Mouse (Mus musculus) ES-E14 (cell line): ENCODE measurements around the gene Cblb. TPM values are rescaled to one million over a fixed set of nuclear protein-coding genes. Genes with fewer than 3 reads are reported as not detected.

Experiments used
- DNase-seq: peaks from one replicate; pipeline ENCODE4 v3.0.0-alpha.2; 2013; ENCODE audit warnings: low read depth, low spot score
- H3K27ac ChIP-seq: 2 replicates; pipeline ENCODE4 v1.5.1; 2012; ENCODE audit warnings: low read depth, mild to moderate bottlenecking, low read length, moderate library complexity, mixed read lengths; ENCODE audit not compliant: poor library complexity, insufficient read depth, severe bottlenecking
- H3K36me3 ChIP-seq: 2 replicates; pipeline ENCODE4 v1.6.1; 2012; ENCODE audit warnings: mild to moderate bottlenecking, low read length, moderate library complexity, mixed read lengths; ENCODE audit not compliant: control insufficient read depth, poor library complexity, insufficient read depth, severe bottlenecking
- H3K4me1 ChIP-seq, 2 experiments: fragments of 150-350 bp in 1 of 2; sonication (generic) in 1 of 2; 2 replicates each; pipeline ENCODE4 v1.6.1; 2012; ENCODE audit warnings: low read length in 2 of 2, mild to moderate bottlenecking in 1 of 2, mixed read lengths in 1 of 2; ENCODE audit not compliant: control insufficient read depth in 2 of 2, insufficient read depth in 2 of 2, poor library complexity in 1 of 2
- H3K4me3 ChIP-seq, 2 experiments: fragments of 150-350 bp in 1 of 2; sonication (generic) in 1 of 2; 2 replicates each; pipeline ENCODE4 v1.5.1; 2012; ENCODE audit warnings: low read length in 2 of 2, low read depth in 1 of 2, mild to moderate bottlenecking in 1 of 2, mixed read lengths in 1 of 2; ENCODE audit not compliant: insufficient read depth in 1 of 2, poor library complexity in 1 of 2, severe bottlenecking in 1 of 2
- H3K9ac ChIP-seq: 2 replicates; pipeline ENCODE4 v1.6.1; 2012; ENCODE audit warnings: low read depth, mild to moderate bottlenecking, low read length, mixed read lengths; ENCODE audit not compliant: poor library complexity, insufficient read depth, severe bottlenecking
- H3K9me3 ChIP-seq: fragments of 150-350 bp; sonication (generic); 2 replicates; pipeline ENCODE4 v1.6.1; 2012; ENCODE audit warnings: low read depth, mild to moderate bottlenecking, low read length; ENCODE audit not compliant: control insufficient read depth, insufficient read depth
- CHD2 ChIP-seq: IDR thresholded peaks from 2 replicates; pipeline ENCODE4 v1.6.1; 2014; ENCODE audit warnings: mild to moderate bottlenecking, low read depth, low read length, inconsistent platforms
- HCFC1 ChIP-seq: IDR thresholded peaks from 2 replicates; pipeline ENCODE4 v1.6.1; 2012; ENCODE audit warnings: low read length, inconsistent platforms, borderline replicate concordance; ENCODE audit not compliant: insufficient read depth
- MAFK ChIP-seq: IDR thresholded peaks from 2 replicates; pipeline ENCODE4 v1.6.1; 2014; ENCODE audit warnings: mild to moderate bottlenecking, low read depth, low read length, inconsistent platforms; ENCODE audit not compliant: insufficient read depth
- ZC3H11A ChIP-seq: IDR thresholded peaks from 2 replicates; pipeline ENCODE4 v1.6.1; 2012; ENCODE audit warnings: low read depth, mild to moderate bottlenecking, inconsistent platforms, low read length, borderline replicate concordance
- ZNF384 ChIP-seq: IDR thresholded peaks from 2 replicates; pipeline ENCODE4 v1.6.1; 2012; ENCODE audit warnings: low read depth, low read length, inconsistent platforms
- in situ Hi-C, 2 experiments: fragments of 600-800 bp; cut with MboI; formaldehyde crosslinking; loops; one replicate each; pipeline ENCODE4 v1.15.1; 2025; ENCODE audit warnings: low sequenced_read_pairs in 2 of 2, inconsistent platforms in 1 of 2; ENCODE audit not compliant: unreplicated experiment in 2 of 2
- total RNA-seq: library from RNA; depleted of rRNA; stranded (reverse); fragments of 300-350 nt; gene quantifications from 2 replicates; pipeline ENCODE4 v1.2.3, GENCODE M21; 2012

Gene Cblb
- total RNA-seq, 1 experiment: 5.1 TPM

DNA sequence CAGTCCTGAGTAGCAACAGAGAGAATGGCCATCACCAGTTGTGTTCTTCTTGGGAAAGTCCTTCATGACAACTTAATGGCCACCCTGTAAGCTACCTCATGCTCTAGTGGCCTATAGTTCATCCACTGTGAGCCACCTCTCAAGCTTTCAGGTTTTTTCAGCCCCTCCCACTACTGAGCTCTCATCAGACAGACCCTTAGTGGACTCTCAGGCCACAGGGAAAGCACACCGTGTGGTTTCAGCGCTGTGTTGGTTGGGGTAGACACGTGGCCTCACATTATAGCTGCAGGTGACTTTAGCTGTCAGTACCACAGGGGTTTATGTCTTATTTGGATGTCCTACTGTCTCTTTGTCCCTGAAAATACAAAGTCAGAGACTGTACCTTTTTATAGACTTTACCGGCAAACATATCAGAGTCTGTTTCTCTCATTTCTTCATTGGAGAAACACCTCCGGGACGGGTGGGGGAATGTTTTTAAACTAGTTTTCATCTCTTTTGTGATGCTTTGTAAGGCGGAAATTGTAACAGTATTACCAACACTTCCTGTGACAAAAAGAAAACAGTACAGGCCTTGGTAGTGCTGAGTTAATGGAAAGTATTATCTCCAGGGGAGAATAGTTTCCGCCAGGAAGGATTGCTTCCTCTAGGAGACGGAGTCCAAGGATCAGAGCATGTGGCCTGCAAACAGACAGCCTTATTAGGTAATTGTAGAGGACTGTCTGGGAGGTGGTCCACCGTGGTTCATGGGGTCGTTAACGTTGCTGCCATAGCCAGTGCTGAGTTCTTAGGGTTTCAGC, 33.5 kb downstream of the Cblb start:
- Histone ChIP-seq H3K9me3 (no peaks in the 10 kb centered on the region), H3K4me1 (no peaks in the 10 kb centered on the region), H3K27ac (no peak overlapping the region), H3K4me3 (no peak overlapping the region), H3K36me3 (no peaks in the 10 kb centered on the region; the same call in 1 of the 2 replicates), H3K9ac (no peak overlapping the region)
- in situ Hi-C loops: no loop called here
- no peak for DNase-seq
- no peak for TF ChIP-seq ZC3H11A
- no peak for TF ChIP-seq HCFC1
- no peak for TF ChIP-seq ZNF384
- no peak for TF ChIP-seq CHD2
- no peak for TF ChIP-seq MAFK

DNA sequence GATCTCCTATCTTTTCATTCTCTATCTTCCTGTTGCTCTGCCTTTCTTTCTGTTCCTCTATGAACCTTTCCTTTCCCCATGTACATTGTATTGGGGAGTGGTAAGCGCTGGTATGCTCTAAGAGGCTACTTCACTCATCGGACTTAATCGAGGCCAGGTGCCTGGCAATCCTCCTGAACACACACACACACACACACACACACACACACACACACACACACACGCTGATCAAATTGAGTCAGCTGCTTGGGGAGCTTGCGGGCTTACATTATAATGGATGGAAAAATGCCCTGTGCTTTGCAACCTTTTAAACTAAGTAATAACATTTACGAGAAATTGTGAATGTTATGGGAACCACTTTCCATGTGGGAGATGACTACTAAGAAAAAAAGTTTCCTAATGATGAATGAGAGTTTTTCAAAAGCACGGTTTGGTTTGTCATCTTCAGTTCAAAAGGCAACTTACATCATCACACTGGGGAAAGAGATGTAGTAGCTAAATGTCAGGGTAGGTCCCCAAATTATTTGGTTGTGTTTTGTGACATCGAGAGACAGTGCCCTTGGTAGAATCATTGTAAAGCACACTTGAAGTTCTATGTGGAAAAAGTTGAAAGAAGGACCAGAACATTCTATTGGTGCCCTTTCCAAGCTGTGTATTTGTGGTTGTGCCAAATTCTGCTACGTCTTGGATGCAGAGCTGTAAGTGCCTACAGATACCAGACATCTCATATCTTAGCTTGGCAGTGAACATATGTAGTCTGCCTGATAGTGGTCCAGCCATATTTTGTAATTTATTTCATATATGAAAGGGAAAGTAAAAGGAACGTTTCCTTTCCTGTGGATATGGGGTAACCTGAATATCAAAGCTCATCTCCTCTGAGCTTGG, 36.8 kb downstream of the Cblb start:
- no peak overlapping the region for H3K4me3 ChIP-seq
- DNase-seq: no peak
- no peak overlapping the region for H3K9ac ChIP-seq
- in situ Hi-C loops: no loop called here
- no peaks in the 10 kb centered on the region for H3K4me1 ChIP-seq
- no peaks in the 10 kb centered on the region for H3K9me3 ChIP-seq
- H3K36me3 ChIP-seq: no peaks in the 10 kb centered on the region; the same call in 1 of the 2 replicates
- no peak overlapping the region for H3K27ac ChIP-seq
- TF ChIP-seq HCFC1 (no peak), MAFK (no peak), ZNF384 (no peak), ZC3H11A (no peak), CHD2 (no peak)

DNA sequence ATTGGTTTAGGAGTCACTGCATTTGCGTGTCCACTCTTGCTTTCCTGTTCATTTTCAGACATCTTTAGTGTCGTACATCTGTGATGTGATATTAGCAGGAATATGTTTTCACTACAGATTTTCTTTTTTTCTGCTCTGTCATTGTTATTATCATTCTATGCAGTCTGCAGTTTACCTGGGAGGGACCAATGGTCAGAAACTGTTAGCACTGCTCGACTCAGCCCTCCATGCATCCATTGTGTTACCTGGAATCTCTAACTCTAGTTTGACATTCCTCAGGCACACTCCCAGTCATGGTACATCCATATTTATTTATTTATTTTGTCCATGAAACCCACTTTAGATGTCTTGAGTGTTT, 37.5 kb downstream of the Cblb start:
- H3K9ac ChIP-seq: no peak overlapping the region
- in situ Hi-C loops: no loop called here
- no peak overlapping the region for H3K4me3 ChIP-seq
- H3K4me1 ChIP-seq: no peaks in the 10 kb centered on the region
- no peak for DNase-seq
- TF ChIP-seq MAFK (no peak), ZNF384 (no peak), CHD2 (no peak), ZC3H11A (no peak), HCFC1 (no peak)
- no peaks in the 10 kb centered on the region for H3K9me3 ChIP-seq
- no peak overlapping the region for H3K27ac ChIP-seq
- no peaks in the 10 kb centered on the region for H3K36me3 ChIP-seq

DNA sequence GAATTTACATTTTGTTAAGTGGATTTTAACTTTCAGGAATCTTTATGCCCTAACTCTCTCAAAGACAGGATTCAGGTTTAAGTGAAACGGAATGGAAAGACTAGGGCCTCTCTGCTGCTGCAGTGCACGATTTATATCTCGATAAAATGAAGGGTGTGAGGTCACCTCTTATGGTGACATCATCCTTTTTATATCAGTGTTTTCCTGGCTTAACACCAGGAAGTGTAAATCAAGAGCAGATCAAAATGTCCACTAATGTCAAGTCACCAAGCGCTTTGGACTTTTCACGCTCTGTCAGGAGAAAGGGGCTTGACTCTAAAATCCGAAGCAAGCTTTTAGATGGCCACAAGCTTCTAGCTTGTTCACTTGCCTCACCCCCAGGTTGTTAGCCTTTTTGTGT, 38.6 kb downstream of the Cblb start:
- Histone ChIP-seq H3K4me1 (no peaks in the 10 kb centered on the region), H3K4me3 (no peak overlapping the region), H3K27ac (no peak overlapping the region), H3K36me3 (no peaks in the 10 kb centered on the region), H3K9me3 (no peaks in the 10 kb centered on the region), H3K9ac (no peak overlapping the region)
- DNase-seq: no peak
- in situ Hi-C loops: no loop called here
- TF ChIP-seq MAFK (no peak), CHD2 (no peak), HCFC1 (no peak), ZNF384 (no peak), ZC3H11A (no peak)
